Mouse (Mus musculus): ENCODE results near the gene Bloc1s4. TPM values are rescaled to one million over a fixed set of nuclear protein-coding genes. Genes with fewer than 3 reads are reported as not detected.

Bloc1s4 gene
- polyA plus RNA-seq, 1 experiment: 3.5 TPM

GRCm38 (mm10) chr5:36776021-36776575 is 27.6 kb upstream of the Bloc1s4 start:
- Histone ChIP-seq H3K36me3 (ENCODE audit: control insufficient read depth) (no peaks in the 10 kb centered on the region), H3K4me3 (replicated peaks) (no peak overlapping the region), H3K4me1 (ENCODE audit: control insufficient read depth) (peaks cover 2% of the 10 kb centered on the region; the same call in 1 of the 2 replicates), H3K9me3 (ENCODE audit: control insufficient read depth, low read length) (peaks cover 12% of the 10 kb centered on the region), H3K27me3 (ENCODE audit: control insufficient read depth) (peaks cover 13% of the 10 kb centered on the region)
- TF ChIP-seq GATA1 (IDR thresholded peaks at IDR 0.05; ENCODE audit: low read length) (no peak), TAL1 (IDR thresholded peaks at IDR 0.05; ENCODE audit: low read length) (no peak)

GRCm38 (mm10) chr5:36775317-36775716 is 26.9 kb upstream of the Bloc1s4 start:
- Histone ChIP-seq H3K36me3 (ENCODE audit: control insufficient read depth) (no peaks in the 10 kb centered on the region), H3K4me3 (replicated peaks) (no peak overlapping the region), H3K9me3 (ENCODE audit: control insufficient read depth, low read length) (peaks cover 12% of the 10 kb centered on the region), H3K27me3 (ENCODE audit: control insufficient read depth) (peaks cover 13% of the 10 kb centered on the region), H3K4me1 (ENCODE audit: control insufficient read depth) (peaks cover 2% of the 10 kb centered on the region; the same call in 1 of the 2 replicates)
- TF ChIP-seq TAL1 (IDR thresholded peaks at IDR 0.05; ENCODE audit: low read length): no peak
- TF ChIP-seq GATA1 (IDR thresholded peaks at IDR 0.05; ENCODE audit: low read length): no peak

GRCm38 (mm10) chr5:36772586-36772985 is 24.1 kb upstream of the Bloc1s4 start:
- no peak for TF ChIP-seq GATA1 (IDR thresholded peaks at IDR 0.05; ENCODE audit: low read length)
- no peak for TF ChIP-seq TAL1 (IDR thresholded peaks at IDR 0.05; ENCODE audit: low read length)
- H3K4me1 ChIP-seq (ENCODE audit: control insufficient read depth): peaks cover 2% of the 10 kb centered on the region; the same call in 1 of the 2 replicates
- no peaks in the 10 kb centered on the region for H3K9me3 ChIP-seq (ENCODE audit: control insufficient read depth, low read length)
- peaks cover 9% of the 10 kb centered on the region; the same call in 1 of the 2 replicates for H3K27me3 ChIP-seq (ENCODE audit: control insufficient read depth)
- no peaks in the 10 kb centered on the region for H3K36me3 ChIP-seq (ENCODE audit: control insufficient read depth)
- H3K4me3 ChIP-seq (replicated peaks): no peak overlapping the region

- no peaks in the 10 kb centered on the region for H3K36me3 ChIP-seq (ENCODE audit: control insufficient read depth)
- no peak for TF ChIP-seq GATA1 (IDR thresholded peaks at IDR 0.05; ENCODE audit: low read length)
- TF ChIP-seq TAL1 (IDR thresholded peaks at IDR 0.05; ENCODE audit: low read length): no peak
- H3K9me3 ChIP-seq (ENCODE audit: control insufficient read depth, low read length): no peaks in the 10 kb centered on the region
- no peak overlapping the region for H3K4me3 ChIP-seq (replicated peaks)
- peaks cover 2% of the 10 kb centered on the region; the same call in 1 of the 2 replicates for H3K27me3 ChIP-seq (ENCODE audit: control insufficient read depth)
- peaks cover 2% of the 10 kb centered on the region; the same call in 1 of the 2 replicates for H3K4me1 ChIP-seq (ENCODE audit: control insufficient read depth)
Measured at GRCm38 (mm10) chr5:36769603-36770002, 21.2 kb upstream of the Bloc1s4 start.

- Histone ChIP-seq H3K4me3 (replicated peaks) (no peak overlapping the region), H3K4me1 (ENCODE audit: control insufficient read depth) (peaks cover 2% of the 10 kb centered on the region; the same call in 1 of the 2 replicates), H3K9me3 (ENCODE audit: control insufficient read depth, low read length) (no peaks in the 10 kb centered on the region), H3K27me3 (ENCODE audit: control insufficient read depth) (peaks cover 2% of the 10 kb centered on the region; the same call in 1 of the 2 replicates), H3K36me3 (ENCODE audit: control insufficient read depth) (no peaks in the 10 kb centered on the region)
- TF ChIP-seq GATA1 (IDR thresholded peaks at IDR 0.05; ENCODE audit: low read length) (no peak), TAL1 (IDR thresholded peaks at IDR 0.05; ENCODE audit: low read length) (no peak)
Measured at GRCm38 (mm10) chr5:36766958-36767703, 18.7 kb upstream of the Bloc1s4 start.

GRCm38 (mm10) chr5:36759848-36760247 is 11.4 kb upstream of the Bloc1s4 start:
- no peaks in the 10 kb centered on the region for H3K36me3 ChIP-seq (ENCODE audit: control insufficient read depth)
- H3K4me3 ChIP-seq (replicated peaks): no peak overlapping the region
- no peak for TF ChIP-seq GATA1 (IDR thresholded peaks at IDR 0.05; ENCODE audit: low read length)
- no peaks in the 10 kb centered on the region for H3K27me3 ChIP-seq (ENCODE audit: control insufficient read depth)
- H3K4me1 ChIP-seq (ENCODE audit: control insufficient read depth): no peaks in the 10 kb centered on the region
- H3K9me3 ChIP-seq (ENCODE audit: control insufficient read depth, low read length): no peaks in the 10 kb centered on the region

- H3K4me3 ChIP-seq (replicated peaks): no peak overlapping the region
- no peaks in the 10 kb centered on the region for H3K9me3 ChIP-seq (ENCODE audit: control insufficient read depth, low read length)
- no peaks in the 10 kb centered on the region for H3K4me1 ChIP-seq (ENCODE audit: control insufficient read depth)
- TF ChIP-seq TAL1 (IDR thresholded peaks at IDR 0.05; ENCODE audit: low read length) (no peak), GATA1 (IDR thresholded peaks at IDR 0.05; ENCODE audit: low read length) (no peak)
- H3K27me3 ChIP-seq (ENCODE audit: control insufficient read depth): peaks cover 10% of the 10 kb centered on the region
- H3K36me3 ChIP-seq (ENCODE audit: control insufficient read depth): no peaks in the 10 kb centered on the region
Measured at GRCm38 (mm10) chr5:36757033-36757432, 8.6 kb upstream of the Bloc1s4 start.

GRCm38 (mm10) chr5:36750119-36751078 is 1.9 kb upstream of the Bloc1s4 start:
- peaks cover 39% of the 10 kb centered on the region for H3K4me1 ChIP-seq (ENCODE audit: control insufficient read depth)
- no peak overlapping the region for H3K4me3 ChIP-seq (replicated peaks)
- TF ChIP-seq GATA1 (IDR thresholded peaks at IDR 0.05; ENCODE audit: low read length) (no peak), TAL1 (IDR thresholded peaks at IDR 0.05; ENCODE audit: low read length) (no peak)
- peaks cover 13% of the 10 kb centered on the region for H3K36me3 ChIP-seq (ENCODE audit: control insufficient read depth)
- peaks cover 2% of the 10 kb centered on the region; the same call in 1 of the 2 replicates for H3K9me3 ChIP-seq (ENCODE audit: control insufficient read depth, low read length)
- peaks cover 13% of the 10 kb centered on the region for H3K27me3 ChIP-seq (ENCODE audit: control insufficient read depth)

Measured in erythroblast, embryonic 14.5 days (primary cell).